Mouse (Mus musculus) ZHBTc4 (cell line): ENCODE measurements at regions not wholly inside any gene's neighbourhood (a gene's known extent, or its start where the extent isn't known, plus 50 kb on each side); places are given as distances from the start of the nearest gene placed in this dataset.

Source experiments
- DNase-seq: peaks from one replicate; pipeline ENCODE4 v3.0.0-alpha.2; 2011; ENCODE audit warnings: low read depth, low spot score

GRCm38 (mm10) chr9:69814432-69814831 lies 53.7 kb upstream of the Foxb1 start:
- DNase-seq = no peak

DNA sequence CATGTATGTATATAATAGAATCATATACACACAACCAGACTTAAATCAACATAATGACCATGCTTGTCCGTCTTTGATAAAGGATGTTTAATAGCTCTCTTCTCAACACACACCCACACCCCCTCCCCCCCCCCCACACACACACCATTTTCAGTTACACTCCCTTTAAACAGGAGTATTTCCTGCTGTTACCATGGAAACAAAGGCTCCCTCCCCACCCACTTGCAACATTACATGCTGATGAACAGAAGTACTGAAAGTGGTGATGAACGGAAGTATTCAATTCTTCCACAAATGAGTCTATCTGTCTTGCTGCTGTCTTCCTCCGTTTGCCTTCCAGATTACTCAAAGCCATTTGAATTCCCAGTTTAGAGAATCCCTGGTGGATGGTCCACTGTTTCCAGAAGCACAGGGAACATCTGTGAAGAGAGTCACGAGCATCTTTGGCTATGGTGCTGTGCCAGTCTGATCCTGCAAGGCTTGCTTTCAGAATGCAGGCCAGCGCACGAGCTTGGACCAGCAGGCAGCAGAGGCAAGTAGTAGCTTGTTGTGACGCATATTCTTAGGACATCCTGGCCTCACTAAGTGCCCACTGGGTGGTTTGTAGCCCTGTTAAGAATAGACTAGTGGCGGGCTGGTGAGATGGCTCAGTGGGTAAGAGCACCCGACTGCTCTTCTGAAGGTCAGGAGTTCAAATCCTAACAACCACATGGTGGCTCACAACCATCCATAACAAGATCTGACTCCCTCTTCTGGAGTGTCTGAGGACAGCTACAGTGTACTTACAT lies 62.6 kb upstream of the Foxb1 start:
- no peak for DNase-seq

GRCm38 (mm10) chr9:69828428-69828827 lies 67.7 kb upstream of the Foxb1 start:
- DNase-seq = no peak

DNA sequence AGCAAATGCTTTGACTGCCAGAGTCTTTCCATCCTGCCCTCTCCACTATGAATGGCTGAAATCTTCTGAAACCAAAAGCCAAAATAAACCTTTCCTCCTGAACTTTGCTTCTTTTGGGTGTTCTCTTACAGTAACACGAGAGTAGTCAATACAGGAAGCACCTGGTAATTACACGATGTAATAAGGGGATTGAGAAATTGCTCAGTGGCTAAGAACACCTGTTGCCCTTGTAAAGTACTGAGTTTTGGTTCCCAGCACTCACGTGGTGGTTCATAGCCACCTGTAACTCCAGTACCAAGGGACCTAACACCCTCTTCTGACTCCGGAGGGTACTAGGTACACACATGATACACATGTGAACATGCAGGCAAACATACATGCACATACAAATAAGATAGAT lies 74.7 kb upstream of the Foxb1 start:
- no peak for DNase-seq

DNA sequence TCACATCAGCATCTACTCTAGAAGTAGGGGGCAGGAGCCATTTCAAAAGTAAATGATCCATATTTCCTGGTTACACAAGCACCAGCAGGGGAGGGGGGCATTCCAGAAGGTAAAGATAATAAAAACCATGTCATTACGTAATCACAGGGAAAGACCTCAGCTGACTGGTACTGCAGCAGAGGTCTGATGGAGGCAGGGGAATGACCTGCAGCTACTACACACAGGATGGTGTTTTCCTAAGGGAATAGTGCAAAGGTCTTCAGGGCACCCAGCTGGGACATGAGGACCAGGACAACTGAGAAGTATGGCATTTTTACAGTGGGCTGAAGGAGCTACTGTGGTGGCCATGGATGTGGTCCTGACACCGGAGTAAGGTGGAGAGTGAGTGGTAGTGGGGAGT lies 78.5 kb upstream of the Foxb1 start:
- no peak for DNase-seq

DNA sequence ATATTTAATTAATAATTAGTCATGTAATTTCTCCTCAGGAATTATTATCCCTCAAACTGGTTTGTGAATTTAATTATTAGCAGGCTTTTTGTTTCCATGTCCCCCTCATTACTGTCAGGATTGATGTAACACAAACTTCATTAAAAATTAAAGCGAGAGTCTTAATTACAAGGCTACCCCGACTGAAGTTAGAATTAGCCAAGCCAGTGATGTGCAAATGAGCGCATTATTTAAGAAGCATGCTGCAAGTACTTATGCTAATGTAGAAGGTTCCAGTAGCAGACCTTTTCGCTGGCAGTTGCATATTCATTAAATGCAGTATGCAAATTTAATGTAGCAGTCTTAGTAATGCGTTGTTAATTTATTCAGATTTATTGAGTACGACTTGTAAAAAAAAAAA lies 84.0 kb upstream of the Foxb1 start:
- no peak for DNase-seq

- DNase-seq = no peak
These were observed 84.5 kb upstream of the Foxb1 start for GRCm38 (mm10) chr9:69845210-69845609.

- DNase-seq = peak; percentile 65
These were observed 95.9 kb upstream of the Foxb1 start for GRCm38 (mm10) chr9:69856621-69857020.

GRCm38 (mm10) chr9:69858619-69859018 lies 97.9 kb upstream of the Foxb1 start:
- no peak for DNase-seq

DNA sequence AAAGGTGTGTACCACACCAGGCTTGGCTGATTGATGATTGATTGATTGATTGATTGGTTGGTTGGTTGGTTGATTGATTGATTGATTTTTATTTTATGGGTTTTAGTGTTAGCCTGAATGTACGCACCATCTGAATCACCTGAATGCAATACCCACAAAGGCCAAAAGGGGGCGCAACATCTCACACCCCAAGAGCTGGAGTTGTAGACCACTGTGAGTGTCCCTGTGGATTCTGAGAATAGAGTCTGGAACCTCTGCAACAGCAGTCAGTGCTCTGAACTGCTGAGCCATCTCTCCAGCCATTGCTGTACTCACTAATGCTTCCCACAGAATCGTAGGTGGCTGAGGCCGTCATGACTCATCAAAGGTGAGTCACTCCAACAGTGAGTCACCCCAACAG lies 109.4 kb upstream of the Foxb1 start:
- peak; percentile 12 for DNase-seq

GRCm38 (mm10) chr9:69886351-69886750 lies 102.9 kb upstream of the Bnip2 start:
- DNase-seq = no peak

DNA sequence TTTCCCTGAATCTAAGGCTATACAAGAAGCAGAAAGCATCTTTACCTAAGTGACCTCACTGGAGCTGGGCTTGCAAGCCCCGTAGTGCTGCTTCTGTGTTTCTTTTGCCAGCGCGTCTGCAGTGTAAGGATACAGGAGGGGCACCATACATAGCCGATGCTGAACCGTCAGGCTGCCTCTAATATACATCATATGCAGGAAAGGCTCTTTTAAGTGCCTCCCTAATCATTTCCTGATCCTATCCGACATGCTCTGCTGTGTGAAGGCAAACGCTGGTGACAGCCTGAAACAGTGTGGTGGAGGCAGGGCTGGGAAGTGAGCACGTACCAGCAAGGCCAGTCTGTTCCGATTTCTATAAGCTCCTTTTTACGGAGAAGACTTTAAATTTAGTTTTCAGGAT lies 91.2 kb upstream of the Bnip2 start:
- DNase-seq = no peak

GRCm38 (mm10) chr9:69899371-69899770 lies 89.9 kb upstream of the Bnip2 start:
- peak; percentile 11 for DNase-seq

GRCm38 (mm10) chr9:69900871-69901270 lies 88.4 kb upstream of the Bnip2 start:
- DNase-seq = no peak

GRCm38 (mm10) chr9:69907123-69907945 lies 81.9 kb upstream of the Bnip2 start:
- peak; percentile 26 for DNase-seq

- DNase-seq = no peak
These were observed 78.6 kb upstream of the Bnip2 start for GRCm38 (mm10) chr9:69910621-69911020.

DNA sequence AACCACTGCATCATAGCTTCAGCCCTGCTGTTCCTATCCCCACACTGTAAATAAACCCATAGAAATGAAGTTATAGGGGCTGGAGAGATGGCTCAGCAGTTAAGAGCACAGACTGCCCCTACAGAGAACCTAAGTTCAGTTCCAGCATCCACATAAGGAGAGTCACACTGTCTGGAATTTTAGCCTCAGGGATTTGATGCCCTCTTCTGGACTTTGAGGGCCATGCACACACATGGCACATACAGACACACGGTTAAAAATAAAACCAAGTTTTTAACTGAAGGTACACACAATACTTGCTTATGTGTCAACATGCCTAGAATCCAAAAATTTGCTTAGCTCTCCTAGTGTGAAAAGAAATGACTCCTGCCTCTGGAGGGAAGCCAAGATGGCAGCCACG lies 61.1 kb upstream of the Bnip2 start:
- no peak for DNase-seq

DNA sequence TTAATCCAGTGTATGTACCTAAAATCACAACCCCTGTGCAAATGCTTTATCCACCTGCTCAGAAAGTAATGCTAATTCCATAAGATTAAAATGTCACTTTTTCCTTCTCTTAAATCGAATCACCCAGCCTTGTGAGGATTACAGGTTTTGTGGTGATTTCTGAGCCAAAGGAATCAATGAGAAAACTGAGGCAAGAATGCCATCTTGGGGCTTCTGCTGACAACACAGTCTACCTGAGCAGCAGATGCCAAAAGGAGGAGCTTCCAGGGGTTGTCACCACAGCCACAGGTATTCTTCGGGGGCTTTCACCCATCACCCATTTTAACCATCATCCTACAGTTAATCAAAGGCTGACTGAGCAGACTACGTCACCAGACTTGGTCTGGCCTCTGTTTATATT lies 51.4 kb upstream of the Bnip2 start:
- DNase-seq = no peak
